27 mouse cellular contexts compared by ENCODE assay signal in the genomic region with DNA sequence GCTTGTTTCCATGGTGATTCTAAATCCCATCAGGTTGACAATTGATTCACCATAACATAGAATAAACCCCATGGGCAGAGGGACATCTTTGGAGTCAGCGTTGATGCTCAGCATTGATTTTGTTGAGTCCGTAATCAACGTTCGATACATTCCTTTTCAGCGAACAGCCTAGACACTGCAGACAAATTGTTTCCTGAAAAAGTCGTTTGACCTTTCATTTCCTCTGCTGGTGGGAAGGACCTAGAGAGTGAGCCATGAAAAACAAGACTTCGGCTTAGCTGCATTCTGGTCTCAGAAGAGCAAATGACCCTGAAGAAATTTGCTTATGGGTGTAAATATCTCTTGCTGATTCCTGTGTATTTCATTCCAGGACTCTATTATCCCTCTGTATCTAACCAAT. TPM values are rescaled to one million over a fixed set of nuclear protein-coding genes. Genes with fewer than 3 reads are reported as not detected.
A peak's percentile ranks its signal among the peaks of the same experiment; 100 is the strongest.
DNase-seq lines count a peak whose midpoint lies in the region; ATAC-seq and TF ChIP-seq lines count a peak whose summit lies in the region.
"Had no signal": no experiment of that assay in that cellular context is flagged by ENCODE, and none has a peak within 500 bp of the region (broad histone marks: within the 10 kb centered on the region; RNA-seq: fewer than 3 reads in every experiment).

No protein-coding gene starts in this region.

- ATAC-seq in hindbrain, postnatal 0 days = no peak
- ATAC-seq in hindbrain, embryonic 14.5 days (ENCODE audit: low FRiP score) = no peak
- no peak for ATAC-seq in liver, embryonic 12.5 days
- ATAC-seq: CD4-positive, CD25-positive, alpha-beta regulatory T cell, adult 4 months; forebrain, embryonic 16.5 days; intestine, embryonic 15.5 days had no signal

- no peaks in the 10 kb centered on the region for H3K79me2 ChIP-seq in liver, adult 2 months (ENCODE audit: control insufficient read depth, insufficient read depth, low read length)

- no peaks in the 10 kb centered on the region for H3K27me3 ChIP-seq in hindbrain, postnatal 0 days (ENCODE audit: insufficient read depth, low read length)
- H3K27me3 ChIP-seq in hindbrain, embryonic 14.5 days (ENCODE audit: control insufficient read depth, insufficient read depth, low read length) = no peaks in the 10 kb centered on the region
- no peaks in the 10 kb centered on the region for H3K27me3 ChIP-seq in liver, adult 2 months (ENCODE audit: control insufficient read depth, insufficient read depth, low read length)
- H3K27me3 ChIP-seq in liver, embryonic 12.5 days (replicated peaks) = no peaks in the 10 kb centered on the region
- H3K27me3 ChIP-seq: embryonic facial prominence, embryonic 13.5 days; heart, embryonic 15.5 days; hindbrain, embryonic 15.5 days; intestine, embryonic 15.5 days had no signal

- no peak overlapping the region for H3K4me2 ChIP-seq in hindbrain, postnatal 0 days (ENCODE audit: low read depth, low read length)
- H3K4me2 ChIP-seq in hindbrain, embryonic 14.5 days (replicated peaks) = no peak overlapping the region
- no peak overlapping the region for H3K4me2 ChIP-seq in liver, embryonic 12.5 days
- H3K4me2 ChIP-seq: embryonic facial prominence, embryonic 13.5 days; heart, embryonic 11.5 days; heart, embryonic 15.5 days; hindbrain, embryonic 15.5 days; intestine, embryonic 15.5 days had no signal

- peak overlapping the region; percentile 63 for H3K27ac ChIP-seq in gastrocnemius, adult 2 months
- 0 out of 2 replicates have a peak overlapping the region, but pooled peaks have one; percentile 11 for H3K27ac ChIP-seq in hindbrain, postnatal 0 days
- H3K27ac ChIP-seq in hindbrain, embryonic 14.5 days = no peak overlapping the region
- H3K27ac ChIP-seq in liver, adult 2 months (replicated peaks; ENCODE audit: insufficient read depth, low read depth, low read length) = peak overlapping the region; percentile 77
- no peak overlapping the region for H3K27ac ChIP-seq in liver, embryonic 12.5 days
- H3K27ac ChIP-seq: embryonic facial prominence, embryonic 10.5 days; embryonic facial prominence, embryonic 13.5 days; heart, embryonic 15.5 days; intestine, embryonic 15.5 days had no signal

- intact Hi-C loops in gastrocnemius, adult 2 months (cut with DNase I) = no loop called here

- no peak overlapping the region for H3K4me3 ChIP-seq in gastrocnemius, adult 2 months
- no peak overlapping the region for H3K4me3 ChIP-seq in hindbrain, postnatal 0 days (ENCODE audit: low read length)
- no peak overlapping the region for H3K4me3 ChIP-seq in hindbrain, embryonic 14.5 days (replicated peaks; ENCODE audit: low read length)
- H3K4me3 ChIP-seq in liver, adult 2 months (ENCODE audit: insufficient read depth, low read depth, low read length) = no peak overlapping the region
- no peak overlapping the region for H3K4me3 ChIP-seq in liver, embryonic 12.5 days
- H3K4me3 ChIP-seq: embryonic facial prominence, embryonic 10.5 days; embryonic facial prominence, embryonic 13.5 days; erythroblast, embryonic 14.5 days; heart, embryonic 15.5 days; hindbrain, embryonic 15.5 days; intestine, embryonic 15.5 days had no signal

- no peaks in the 10 kb centered on the region for H3K36me3 ChIP-seq in hindbrain, postnatal 0 days (ENCODE audit: insufficient read depth, low read length)
- H3K36me3 ChIP-seq in hindbrain, embryonic 14.5 days (replicated peaks; ENCODE audit: control insufficient read depth, insufficient read depth) = no peaks in the 10 kb centered on the region
- no peaks in the 10 kb centered on the region for H3K36me3 ChIP-seq in liver, adult 2 months (ENCODE audit: control insufficient read depth, insufficient read depth, low read length)
- no peaks in the 10 kb centered on the region for H3K36me3 ChIP-seq in liver, embryonic 12.5 days
- H3K36me3 ChIP-seq: embryonic facial prominence, embryonic 10.5 days; embryonic facial prominence, embryonic 13.5 days; heart, embryonic 15.5 days; hindbrain, embryonic 15.5 days; intestine, embryonic 15.5 days had no signal

- H3K9me3 ChIP-seq in hindbrain, postnatal 0 days (ENCODE audit: low read length) = no peaks in the 10 kb centered on the region
- H3K9me3 ChIP-seq in hindbrain, embryonic 14.5 days (ENCODE audit: control insufficient read depth, low read length) = no peaks in the 10 kb centered on the region
- H3K9me3 ChIP-seq in liver, embryonic 12.5 days (replicated peaks) = no peaks in the 10 kb centered on the region
- H3K9me3 ChIP-seq: embryonic facial prominence, embryonic 10.5 days; embryonic facial prominence, embryonic 13.5 days; heart, embryonic 15.5 days; hindbrain, embryonic 15.5 days; intestine, embryonic 15.5 days had no signal

- 0 out of 2 replicates have a peak, but pooled peaks cover 8% of the 10 kb centered on the region for H3K4me1 ChIP-seq in hindbrain, postnatal 0 days (ENCODE audit: insufficient read depth, low read length)
- H3K4me1 ChIP-seq in hindbrain, embryonic 14.5 days (replicated peaks; ENCODE audit: control insufficient read depth, insufficient read depth, low read length) = peaks cover 12% of the 10 kb centered on the region; the same call in 1 of the 2 replicates
- peaks cover 33% of the 10 kb centered on the region for H3K4me1 ChIP-seq in liver, adult 2 months (ENCODE audit: control insufficient read depth, insufficient read depth, low read length)
- no peaks in the 10 kb centered on the region for H3K4me1 ChIP-seq in liver, embryonic 12.5 days
- H3K4me1 ChIP-seq: intestine, embryonic 15.5 days had no signal

- H3K9ac ChIP-seq in hindbrain, postnatal 0 days (replicated peaks; ENCODE audit: low read length) = no peak overlapping the region
- H3K9ac ChIP-seq in hindbrain, embryonic 14.5 days = no peak overlapping the region
- no peak overlapping the region for H3K9ac ChIP-seq in liver, adult 2 months (ENCODE audit: low read depth, low read length)
- H3K9ac ChIP-seq in liver, embryonic 12.5 days = no peak overlapping the region
- H3K9ac ChIP-seq: embryonic facial prominence, embryonic 13.5 days; heart, embryonic 15.5 days; hindbrain, embryonic 15.5 days; intestine, embryonic 15.5 days had no signal

- WGBS in hindbrain, postnatal 0 days = 55% methylated on average over 7 of the region's 7 CpGs
- 60% methylated on average over 7 of the region's 7 CpGs for WGBS in hindbrain, embryonic 14.5 days
- 45% methylated on average over 7 of the region's 7 CpGs for WGBS in liver, adult 2 months
- 52% methylated on average over 7 of the region's 7 CpGs for WGBS in liver, embryonic 12.5 days (ENCODE audit: insufficient replicate concordance)

- DNase-seq in gastrocnemius, adult 2 months = no peak
- no peak for DNase-seq in gastrocnemius, postnatal 4 days (ENCODE audit: low spot score in 2 of 2)
- peak; percentile 6 for DNase-seq in hindbrain, postnatal 0 days (ENCODE audit: low spot score)
- DNase-seq in hindbrain, embryonic 14.5 days (ENCODE audit: low spot score) = no peak
- DNase-seq in liver, adult 2 months (ENCODE audit: extremely low read depth, low read depth, low spot score) = peak; percentile 54
- no peak for DNase-seq in right cerebral cortex, postnatal 36 days (ENCODE audit: low spot score in 2 of 2)
- DNase-seq: adrenal gland, adult 2 months; adrenal gland, postnatal 14 days; cerebellum, adult 11-12 months; cerebellum, adult 8-10 months; cerebellum, postnatal 36 days; embryo, embryonic 11 days; gastrocnemius, postnatal 14 days; heart, postnatal 10 days; heart, postnatal 36 days; kidney, adult 18-20 months had no signal

- TF ChIP-seq CTCF in gastrocnemius, adult 2 months (IDR thresholded peaks at IDR 0.05) = no peak
- TF ChIP-seq CTCF in hindbrain, postnatal 0 days (IDR thresholded peaks at IDR 0.05; ENCODE audit: low read depth) = no peak
- no peak for TF ChIP-seq CTCF in liver, adult 2 months (IDR thresholded peaks at IDR 0.05; ENCODE audit: low read depth, low read length)

- TF ChIP-seq POLR2A in liver, adult 2 months (IDR thresholded peaks at IDR 0.05; ENCODE audit: extremely low read depth, insufficient read depth, low read length) = no peak

RNA-seq across cellular contexts. Expression of gene Dact1, which starts 55.5 kb away (rescaled TPM):
- total RNA-seq in gastrocnemius, adult 2 months (2021) = 1 to 10 TPM; 2.7 to 3.4 TPM
- 10 to 100 TPM; 36.5 to 39.1 TPM for total RNA-seq in gastrocnemius, postnatal 4 days (2021)
- total RNA-seq in hindbrain, postnatal 0 days (2014; rRNA removed) = 40.8 and 54.3 TPM in 2 replicates
- 11.2 and 12.7 TPM in 2 replicates for polyA plus RNA-seq in hindbrain, postnatal 0 days (2015; fragmentation: Nextera tagmentation; extraction: Ambion mirVana)
- 29.8 and 33.1 TPM in 2 replicates for polyA plus RNA-seq in hindbrain, embryonic 14.5 days (2014; fragmentation: Nextera tagmentation; extraction: Ambion mirVana)
- 1.7 and 2.1 TPM in 2 replicates for total RNA-seq in liver, adult 2 months (2014; rRNA removed)
- 0.98 and 1.4 TPM in 2 replicates for polyA plus RNA-seq in liver, adult 2 months (2012; rRNA removed)
- polyA plus RNA-seq in liver, embryonic 12.5 days (2016; fragmentation: Nextera tagmentation; extraction: Ambion mirVana) = 3.4 and 4.1 TPM in 2 replicates
- total RNA-seq: MEL had no signal
- polyA plus RNA-seq: CD4-positive, CD25-positive, alpha-beta regulatory T cell, adult 4 months; erythroblast, embryonic 14.5 days had no signal

Comparison
In these comparisons a context has a peak if more than half of its experiments do, and no peak if none do; other contexts are left out.
1. DNase-seq: peak in hindbrain, postnatal 0 days (single experiment) and liver, adult 2 months (single experiment); none in gastrocnemius, adult 2 months (single experiment), gastrocnemius, postnatal 4 days (0 of 2), hindbrain, embryonic 14.5 days (single experiment) and right cerebral cortex, postnatal 36 days (0 of 2).
2. H3K27ac ChIP-seq: peak in gastrocnemius, adult 2 months (single experiment), hindbrain, postnatal 0 days (single experiment) and liver, adult 2 months (single experiment); none in hindbrain, embryonic 14.5 days (single experiment) and liver, embryonic 12.5 days (single experiment).